In the genomic region with DNA sequence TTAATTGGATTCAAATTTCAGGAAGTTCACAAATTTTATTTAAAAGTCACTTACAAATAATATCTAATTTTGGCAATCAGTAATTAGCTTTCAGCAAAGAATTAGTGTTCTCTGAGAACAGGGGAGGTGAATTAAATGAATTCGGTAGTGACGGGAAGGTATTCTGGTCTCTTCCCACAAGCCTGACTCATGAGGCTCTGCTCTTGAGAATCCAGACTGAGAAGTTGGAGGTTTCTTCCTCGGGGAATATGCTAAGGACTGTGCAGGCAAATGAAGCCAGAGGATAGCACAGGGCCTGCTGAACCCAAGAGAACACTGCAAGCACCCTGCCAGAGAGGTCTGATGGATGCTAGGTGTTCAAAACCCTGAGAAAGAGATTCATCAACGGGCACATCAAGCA, we compare ENCODE assay signal across 16 mouse cellular contexts.
"Had no signal": no experiment of that assay in that cellular context is flagged by ENCODE, and none has a peak within 500 bp of the region (broad histone marks: within the 10 kb centered on the region; RNA-seq: fewer than 3 reads in every experiment).

No protein-coding gene starts in this region.

- H3K36me3 ChIP-seq: neural tube, embryonic 13.5 days; neural tube, embryonic 15.5 days; stomach, embryonic 15.5 days had no signal

- H3K4me1 ChIP-seq: neural tube, embryonic 13.5 days; neural tube, embryonic 15.5 days; stomach, embryonic 15.5 days had no signal

- DNase-seq: retina, postnatal 1 day; right cerebral cortex, adult 18-20 months; right cerebral cortex, postnatal 14 days; right cerebral cortex, postnatal 25 days; right cerebral cortex, postnatal 4 days; spleen, adult 18-20 months; thymus, adult 18-20 months; thymus, adult 2 months; thymus, postnatal 14 days; thymus, postnatal 25 days; thymus, postnatal 36 days; thymus, postnatal 4 days had no signal

- H3K4me2 ChIP-seq: neural tube, embryonic 13.5 days; neural tube, embryonic 15.5 days; stomach, embryonic 15.5 days had no signal

- H3K27ac ChIP-seq: neural tube, embryonic 13.5 days; neural tube, embryonic 15.5 days; stomach, embryonic 15.5 days; stomach, postnatal 0 days had no signal

- H3K4me3 ChIP-seq: neural tube, embryonic 13.5 days; neural tube, embryonic 15.5 days; stomach, embryonic 15.5 days had no signal

- H3K9ac ChIP-seq: neural tube, embryonic 13.5 days; neural tube, embryonic 15.5 days; stomach, embryonic 15.5 days had no signal

- H3K9me3 ChIP-seq: neural tube, embryonic 13.5 days; neural tube, embryonic 15.5 days; stomach, embryonic 15.5 days had no signal

- H3K27me3 ChIP-seq: neural tube, embryonic 13.5 days; neural tube, embryonic 15.5 days; stomach, embryonic 15.5 days had no signal
